Mouse (Mus musculus): ENCODE measurements around the gene Plekhh2.

DNA sequence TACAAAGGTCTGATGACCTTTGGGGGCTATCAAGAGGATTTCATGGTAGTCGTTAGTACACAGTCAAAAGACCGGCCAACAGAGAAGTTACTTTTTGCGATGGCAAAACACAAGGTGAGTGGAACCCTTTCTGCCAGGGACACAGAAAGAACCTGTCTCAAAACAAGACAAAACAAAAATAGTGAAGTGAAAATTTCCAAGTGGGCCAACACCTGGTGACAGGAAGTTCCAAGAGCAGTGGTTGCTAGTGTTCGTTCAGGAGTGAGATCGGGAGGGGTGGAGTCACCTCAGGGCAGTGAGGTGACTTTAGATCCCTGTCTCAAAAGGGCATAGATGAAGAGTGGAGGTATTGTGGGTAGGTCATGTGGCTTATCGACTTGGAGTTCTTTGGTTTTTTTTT is 106.3 kb downstream of the Plekhh2 start:
- TF ChIP-seq CTCF (conservative IDR thresholded peaks at IDR 0.05; ENCODE audit: low read length) (no peak), NANOG (IDR thresholded peaks at IDR 0.05; ENCODE audit: borderline replicate concordance, low read length) (no peak), POU5F1 (IDR thresholded peaks at IDR 0.05; ENCODE audit: borderline replicate concordance, low read length) (no peak)
